Mouse (Mus musculus): ENCODE measurements around the gene Rictor. TPM values are rescaled to one million over a fixed set of nuclear protein-coding genes. Genes with fewer than 3 reads are reported as not detected.

Rictor gene
- polyA plus RNA-seq (2016; fragmentation: Nextera tagmentation; extraction: Ambion mirVana), result 50.4 and 54.3 TPM in 2 replicates

GRCm38 (mm10) chr15:6707936-6708525 lies at the start of gene Rictor:
Gene Rictor, plus strand, starts transcription at chr15:6708379.
- Histone ChIP-seq H3K4me3 (replicated peaks) (peak within 1 kb of the TSS; percentile 91), H3K9ac (peak within 1 kb of the TSS; percentile 89), H3K36me3 (replicated peaks) (no peaks in the 10 kb centered on the region), H3K27ac (peak within 1 kb of the TSS; percentile 95), H3K9me3 (no peaks in the 10 kb centered on the region), H3K27me3 (no peaks in the 10 kb centered on the region), H3K4me2 (peak within 1 kb of the TSS; percentile 89), H3K4me1 (peaks cover 24% of the 10 kb centered on the region)
- ATAC-seq (ENCODE audit: low FRiP score), result peak; percentile 92
- WGBS, result under 1% methylated on average over 51 of the region's 82 CpGs

- H3K4me3 ChIP-seq (replicated peaks), result no peak overlapping the region
- no peak overlapping the region for H3K9ac ChIP-seq
- H3K9me3 ChIP-seq, result no peaks in the 10 kb centered on the region
- no peaks in the 10 kb centered on the region for H3K27me3 ChIP-seq
- H3K27ac ChIP-seq, result no peak overlapping the region
- ATAC-seq (ENCODE audit: low FRiP score), result no peak
- WGBS, result 61% methylated on average over 3 of the region's 3 CpGs
- no peaks in the 10 kb centered on the region for H3K36me3 ChIP-seq (replicated peaks)
- H3K4me1 ChIP-seq, result no peaks in the 10 kb centered on the region
- H3K4me2 ChIP-seq, result no peak overlapping the region
Observed at GRCm38 (mm10) chr15:6661951-6662350, 46.2 kb upstream of the Rictor start.

- Histone ChIP-seq H3K9ac (no peak overlapping the region), H3K36me3 (replicated peaks) (no peaks in the 10 kb centered on the region), H3K27me3 (no peaks in the 10 kb centered on the region), H3K27ac (no peak overlapping the region), H3K9me3 (no peaks in the 10 kb centered on the region), H3K4me2 (no peak overlapping the region), H3K4me3 (replicated peaks) (no peak overlapping the region), H3K4me1 (no peaks in the 10 kb centered on the region)
- 62% methylated on average over 7 of the region's 7 CpGs for WGBS
- no peak for ATAC-seq (ENCODE audit: low FRiP score)
Observed at GRCm38 (mm10) chr15:6663991-6664390, 44.2 kb upstream of the Rictor start.

GRCm38 (mm10) chr15:6666072-6666471 lies 42.1 kb upstream of the Rictor start:
- Histone ChIP-seq H3K9ac (no peak overlapping the region), H3K4me1 (no peaks in the 10 kb centered on the region), H3K27me3 (no peaks in the 10 kb centered on the region), H3K4me2 (no peak overlapping the region), H3K36me3 (replicated peaks) (no peaks in the 10 kb centered on the region), H3K27ac (no peak overlapping the region), H3K9me3 (no peaks in the 10 kb centered on the region), H3K4me3 (replicated peaks) (no peak overlapping the region)
- 62% methylated on average over 5 of the region's 5 CpGs for WGBS
- ATAC-seq (ENCODE audit: low FRiP score), result no peak

GRCm38 (mm10) chr15:6668793-6669437 lies 39.3 kb upstream of the Rictor start:
- WGBS, result 52% methylated on average over 14 of the region's 14 CpGs

GRCm38 (mm10) chr15:6678479-6678878 lies 29.7 kb upstream of the Rictor start:
- no peak overlapping the region for H3K27ac ChIP-seq
- no peaks in the 10 kb centered on the region; the same call in 1 of the 2 replicates for H3K4me1 ChIP-seq
- H3K9ac ChIP-seq, result no peak overlapping the region
- no peak overlapping the region for H3K4me2 ChIP-seq
- 59% methylated on average over 2 of the region's 2 CpGs for WGBS
- H3K9me3 ChIP-seq, result no peaks in the 10 kb centered on the region
- H3K27me3 ChIP-seq, result no peaks in the 10 kb centered on the region
- ATAC-seq (ENCODE audit: low FRiP score), result 0 out of 2 replicates have a peak, but pooled peaks have one; percentile 44
- no peak overlapping the region for H3K4me3 ChIP-seq (replicated peaks)
- no peaks in the 10 kb centered on the region for H3K36me3 ChIP-seq (replicated peaks)

More at GRCm38 (mm10) chr15:6668793-6669437, 39.3 kb upstream of the Rictor start:
- Histone ChIP-seq H3K36me3 (replicated peaks) (no peaks in the 10 kb centered on the region), H3K4me3 (replicated peaks) (no peak overlapping the region), H3K27me3 (no peaks in the 10 kb centered on the region), H3K9me3 (no peaks in the 10 kb centered on the region), H3K4me2 (no peak overlapping the region), H3K4me1 (no peaks in the 10 kb centered on the region), H3K27ac (no peak overlapping the region), H3K9ac (no peak overlapping the region)
- no peak for ATAC-seq (ENCODE audit: low FRiP score)

GRCm38 (mm10) chr15:6702164-6702563 lies 6.0 kb upstream of the Rictor start:
- no peak overlapping the region for H3K9ac ChIP-seq
- 73% methylated on average over 2 of the region's 2 CpGs for WGBS
- no peak overlapping the region for H3K4me2 ChIP-seq
- no peaks in the 10 kb centered on the region for H3K9me3 ChIP-seq
- no peaks in the 10 kb centered on the region for H3K4me1 ChIP-seq
- H3K27me3 ChIP-seq, result no peaks in the 10 kb centered on the region
- no peak overlapping the region for H3K27ac ChIP-seq
- no peak overlapping the region for H3K4me3 ChIP-seq (replicated peaks)
- no peaks in the 10 kb centered on the region for H3K36me3 ChIP-seq (replicated peaks)
- no peak for ATAC-seq (ENCODE audit: low FRiP score)

- Histone ChIP-seq H3K36me3 (replicated peaks) (no peaks in the 10 kb centered on the region), H3K27ac (no peak overlapping the region), H3K27me3 (no peaks in the 10 kb centered on the region), H3K4me1 (peaks cover 11% of the 10 kb centered on the region), H3K9me3 (no peaks in the 10 kb centered on the region), H3K9ac (no peak overlapping the region), H3K4me3 (replicated peaks) (no peak overlapping the region), H3K4me2 (no peak overlapping the region)
- ATAC-seq (ENCODE audit: low FRiP score), result no peak
- 72% methylated on average over 7 of the region's 7 CpGs for WGBS
Observed at GRCm38 (mm10) chr15:6705351-6705901, 2.8 kb upstream of the Rictor start.

GRCm38 (mm10) chr15:6707551-6707935 lies 636 bp upstream of the Rictor start:
- H3K4me2 ChIP-seq, result peak overlapping the region; percentile 89
- H3K36me3 ChIP-seq (replicated peaks), result no peaks in the 10 kb centered on the region
- no peaks in the 10 kb centered on the region for H3K27me3 ChIP-seq
- H3K4me1 ChIP-seq, result peaks cover 19% of the 10 kb centered on the region
- peak overlapping the region; percentile 91 for H3K4me3 ChIP-seq (replicated peaks)
- WGBS, result under 1% methylated on average over 43 of the region's 43 CpGs
- H3K27ac ChIP-seq, result peak overlapping the region; percentile 95
- no peaks in the 10 kb centered on the region for H3K9me3 ChIP-seq
- H3K9ac ChIP-seq, result peak overlapping the region; percentile 89
- ATAC-seq (ENCODE audit: low FRiP score), result peak; percentile 76

- Histone ChIP-seq H3K4me1 (peaks cover 31% of the 10 kb centered on the region), H3K4me3 (replicated peaks) (peak overlapping the region; percentile 91), H3K27ac (peak overlapping the region; percentile 95), H3K9me3 (no peaks in the 10 kb centered on the region), H3K27me3 (no peaks in the 10 kb centered on the region), H3K4me2 (peak overlapping the region; percentile 89), H3K36me3 (replicated peaks) (no peaks in the 10 kb centered on the region), H3K9ac (peak overlapping the region; percentile 89)
- ATAC-seq (ENCODE audit: low FRiP score), result peak; percentile 78
- under 1% methylated on average over 58 of the region's 89 CpGs for WGBS
Observed at GRCm38 (mm10) chr15:6708526-6709441, 605 bp downstream of the Rictor start.

GRCm38 (mm10) chr15:6709618-6710017 lies 1.4 kb downstream of the Rictor start:
- Histone ChIP-seq H3K36me3 (replicated peaks) (no peaks in the 10 kb centered on the region), H3K9me3 (no peaks in the 10 kb centered on the region), H3K4me2 (peak overlapping the region; percentile 89), H3K27me3 (no peaks in the 10 kb centered on the region), H3K4me1 (peaks cover 35% of the 10 kb centered on the region), H3K9ac (peak overlapping the region; percentile 89), H3K4me3 (replicated peaks) (peak overlapping the region; percentile 91), H3K27ac (no peak overlapping the region)
- no peak for ATAC-seq (ENCODE audit: low FRiP score)
- 19% methylated on average over 8 of the region's 8 CpGs for WGBS

GRCm38 (mm10) chr15:6710341-6710740 lies 2.2 kb downstream of the Rictor start:
- peaks cover 35% of the 10 kb centered on the region for H3K4me1 ChIP-seq
- no peak overlapping the region for H3K9ac ChIP-seq
- no peaks in the 10 kb centered on the region for H3K27me3 ChIP-seq
- no peak for ATAC-seq (ENCODE audit: low FRiP score)
- H3K4me2 ChIP-seq, result no peak overlapping the region
- H3K27ac ChIP-seq, result no peak overlapping the region
- H3K4me3 ChIP-seq (replicated peaks), result no peak overlapping the region
- no peaks in the 10 kb centered on the region for H3K36me3 ChIP-seq (replicated peaks)
- H3K9me3 ChIP-seq, result no peaks in the 10 kb centered on the region
- WGBS, result 86% methylated on average over 7 of the region's 7 CpGs

Data from forebrain, embryonic 12.5 days (tissue).